Mouse (Mus musculus) small intestine, adult 2 months (tissue): ENCODE data around the gene Zbtb41.
"Not testable (repeated sequence)": the region's sequence is repeated elsewhere in the genome, so short reads cannot be mapped to it uniquely, and the experiment has no call there.

ENCODE experiments used
- CTCF ChIP-seq: fragments of 200-500 bp; IDR thresholded peaks from 2 replicates; pipeline ENCODE4 v1.5.1; 2012; ENCODE audit warnings: low read depth, mild to moderate bottlenecking, control low read depth, inconsistent platforms, low read length, moderate library complexity, mixed read lengths; ENCODE audit not compliant: insufficient replicate concordance, insufficient read length; ENCODE audit errors: extremely low read depth
- POLR2A ChIP-seq: fragments of 200-500 bp; IDR thresholded peaks from 2 replicates; pipeline ENCODE4 v1.6.1; 2012; ENCODE audit warnings: low read depth, mild to moderate bottlenecking, control low read depth, inconsistent platforms, low read length, moderate library complexity

GRCm38 (mm10) chr1:139412365-139412764 is 9.7 kb upstream of the Zbtb41 start:
- TF ChIP-seq CTCF, POLR2A: not testable (repeated sequence)
